Mouse (Mus musculus) skeletal muscle tissue, adult 2 months (tissue): ENCODE results near the gene Pde4c.

Experiments
- DNase-seq: peaks from one replicate; pipeline ENCODE4 v3.0.0-alpha.2; 2012; ENCODE audit warnings: low read depth, low spot score

Gene Pde4c

GRCm38 (mm10) chr8:70752000-70752764 lies 28.7 kb downstream of the Pde4c start:
- peak; percentile 90 for DNase-seq

GRCm38 (mm10) chr8:70753151-70753550 lies 29.6 kb downstream of the Pde4c start:
- DNase-seq, result peak; percentile 92

- peak; percentile 98 for DNase-seq
Observed at GRCm38 (mm10) chr8:70754043-70754870, 30.7 kb downstream of the Pde4c start, which contains the start of gene Rab3a. Gene Rab3a, plus strand, starts transcription at chr8:70754679.

- DNase-seq, result no peak
Observed at GRCm38 (mm10) chr8:70754871-70755660, 31.5 kb downstream of the Pde4c start.

- no peak for DNase-seq
Observed at GRCm38 (mm10) chr8:70755661-70756475, 32.3 kb downstream of the Pde4c start.

- DNase-seq, result no peak
Observed at GRCm38 (mm10) chr8:70756476-70757040, 33.0 kb downstream of the Pde4c start.

GRCm38 (mm10) chr8:70757523-70758307 lies 34.2 kb downstream of the Pde4c start:
- DNase-seq, result no peak

GRCm38 (mm10) chr8:70758308-70758615 lies 34.7 kb downstream of the Pde4c start:
- no peak for DNase-seq

- no peak for DNase-seq
Observed at GRCm38 (mm10) chr8:70758616-70759561, 35.4 kb downstream of the Pde4c start.

- DNase-seq, result no peak
Observed at GRCm38 (mm10) chr8:70760350-70760749, 36.8 kb downstream of the Pde4c start.

- peak; percentile 99 for DNase-seq
Observed at GRCm38 (mm10) chr8:70760775-70761406, 37.4 kb downstream of the Pde4c start, which contains the start of gene Mpv17l2. Gene Mpv17l2, minus strand, starts transcription at chr8:70760946.

GRCm38 (mm10) chr8:70762118-70762517 lies 38.6 kb downstream of the Pde4c start:
- DNase-seq, result no peak

GRCm38 (mm10) chr8:70763354-70763753 lies 39.8 kb downstream of the Pde4c start:
- DNase-seq, result no peak

- no peak for DNase-seq
Observed at GRCm38 (mm10) chr8:70764026-70764425, 40.5 kb downstream of the Pde4c start.

- DNase-seq, result no peak
Observed at GRCm38 (mm10) chr8:70764676-70765075, 41.2 kb downstream of the Pde4c start.

- no peak for DNase-seq
Observed at GRCm38 (mm10) chr8:70765329-70765728, 41.8 kb downstream of the Pde4c start.

- no peak for DNase-seq
Observed at GRCm38 (mm10) chr8:70765838-70766570, 42.5 kb downstream of the Pde4c start.
